Mouse (Mus musculus): Measurements from ENCODE around the gene Tcstv3.

GRCm38 (mm10) chr13:120300853-120301252 lies 15.8 kb upstream of the Tcstv3 start:
- no peak for TF ChIP-seq CTCF (IDR thresholded peaks at IDR 0.05; ENCODE audit: borderline replicate concordance, insufficient read depth, low read length)
- no peak for TF ChIP-seq POLR2A (IDR thresholded peaks at IDR 0.05; ENCODE audit: low read depth, low read length)

All from embryonic fibroblast, embryonic 13.5 days (primary cell).